Mouse (Mus musculus) urinary bladder, postnatal 25 days (tissue): Measurements from ENCODE around the gene Cx3cr1.
A peak's percentile ranks its signal among the peaks of the same experiment; 100 is the strongest.
"Not testable (repeated sequence)": the region's sequence is repeated elsewhere in the genome, so short reads cannot be mapped to it uniquely, and the experiment has no call there.

Experiments used
- DNase-seq: peaks from one replicate; pipeline ENCODE4 v3.0.0; 2022; ENCODE audit warnings: low spot score

Cx3cr1 gene

DNA sequence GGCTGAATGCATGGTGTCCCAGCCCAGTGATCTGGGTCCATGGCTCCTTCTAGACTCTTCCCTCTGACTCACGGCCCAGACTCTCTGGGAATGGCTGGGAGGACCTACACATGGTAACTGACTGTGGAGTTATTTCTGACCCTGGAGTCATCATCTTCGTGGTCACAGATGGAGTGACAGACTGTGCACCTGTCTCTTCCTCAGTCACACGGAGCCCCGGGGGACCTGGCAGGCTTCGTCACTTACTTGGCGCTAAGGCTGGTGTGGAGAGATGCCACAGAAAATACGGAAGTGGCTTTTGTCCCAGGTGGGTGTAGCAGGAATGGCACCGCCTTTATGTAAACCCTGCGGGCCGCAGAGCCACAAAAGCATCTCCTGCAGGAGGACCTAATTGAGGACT lies 45.5 kb downstream of the Cx3cr1 start:
- no peak for DNase-seq

- no peak for DNase-seq
Measured at GRCm38 (mm10) chr9:120023086-120023811, 46.4 kb downstream of the Cx3cr1 start, which contains the start of gene Xirp1. Gene Xirp1 (minus strand): TSS chr9:120023598.

DNA sequence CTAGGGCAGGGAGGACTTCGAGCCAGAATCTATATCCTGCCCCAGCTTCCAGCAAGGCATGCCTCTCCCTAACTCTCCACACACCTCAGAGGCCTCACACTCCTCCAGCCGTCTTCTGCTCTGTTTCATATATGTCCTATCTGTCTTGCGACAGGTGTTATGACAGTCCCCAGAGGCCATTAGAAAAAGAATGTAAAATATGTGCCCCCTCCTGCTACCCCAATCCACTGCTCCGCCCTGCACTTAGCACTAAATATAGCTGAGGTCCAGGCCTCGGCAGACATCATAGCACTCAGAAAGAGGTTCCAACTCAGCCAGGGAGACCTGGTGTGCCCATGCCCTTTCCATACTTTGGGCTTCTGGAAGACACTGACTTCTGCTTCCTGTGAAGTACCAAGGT lies 48.5 kb downstream of the Cx3cr1 start:
- no peak for DNase-seq

DNA sequence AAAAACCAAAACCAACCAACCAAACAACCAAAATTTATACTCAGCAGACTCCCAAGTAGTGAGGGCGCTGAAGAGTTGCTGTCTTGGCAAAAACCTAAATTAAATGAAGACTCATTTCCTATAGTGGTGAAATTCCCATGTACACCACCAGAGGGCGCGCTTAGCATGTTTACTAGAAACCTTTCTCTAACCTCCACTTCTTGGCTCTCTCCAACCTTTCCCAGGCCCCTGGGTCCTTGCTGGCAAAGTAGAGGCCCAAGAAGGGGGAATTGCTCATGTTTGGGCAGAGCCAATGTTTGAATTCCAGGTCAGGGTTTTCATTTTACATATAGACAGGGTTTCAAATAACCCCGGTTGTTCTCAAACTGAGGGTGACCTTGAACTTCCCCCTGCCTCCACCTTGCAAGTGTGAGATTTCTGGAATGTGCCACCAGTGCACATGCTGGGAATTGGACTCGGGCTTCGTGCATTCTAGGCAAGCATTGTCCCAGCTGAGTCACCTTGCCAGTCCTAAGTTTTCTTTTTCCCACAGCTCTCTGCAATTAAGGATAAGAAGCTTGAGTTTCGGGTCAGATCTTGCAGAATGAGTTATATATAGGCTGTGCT lies 49.3 kb downstream of the Cx3cr1 start:
- peak; percentile 75 for DNase-seq

GRCm38 (mm10) chr9:120016956-120017355 lies 52.7 kb downstream of the Cx3cr1 start:
- DNase-seq = no peak

GRCm38 (mm10) chr9:120014828-120015227 lies 54.9 kb downstream of the Cx3cr1 start:
- DNase-seq = no peak

GRCm38 (mm10) chr9:120013251-120013820 lies 56.3 kb downstream of the Cx3cr1 start:
- no peak for DNase-seq

- DNase-seq = no peak
Measured at GRCm38 (mm10) chr9:120012781-120013180, 56.9 kb downstream of the Cx3cr1 start.

DNA sequence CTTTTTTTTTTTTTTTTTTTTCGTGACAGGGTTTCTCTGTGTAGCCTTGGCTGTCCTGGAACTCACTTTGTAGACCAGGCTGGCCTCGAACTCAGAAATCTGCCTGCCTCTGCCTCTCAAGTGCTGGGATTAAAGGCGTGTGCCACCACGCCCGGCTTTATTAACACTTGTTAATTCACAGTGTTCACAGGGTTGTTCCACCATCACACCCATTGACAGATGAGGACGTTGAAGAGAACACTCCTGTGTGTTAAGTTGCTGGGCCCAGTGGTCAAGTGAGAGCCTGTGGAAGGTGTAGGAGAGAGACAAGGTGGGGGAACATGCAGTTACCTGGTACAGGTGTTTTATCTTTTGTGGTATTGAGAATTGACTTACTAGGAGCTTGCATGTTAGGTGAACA lies 57.5 kb downstream of the Cx3cr1 start:
- not testable (repeated sequence) for DNase-seq

DNA sequence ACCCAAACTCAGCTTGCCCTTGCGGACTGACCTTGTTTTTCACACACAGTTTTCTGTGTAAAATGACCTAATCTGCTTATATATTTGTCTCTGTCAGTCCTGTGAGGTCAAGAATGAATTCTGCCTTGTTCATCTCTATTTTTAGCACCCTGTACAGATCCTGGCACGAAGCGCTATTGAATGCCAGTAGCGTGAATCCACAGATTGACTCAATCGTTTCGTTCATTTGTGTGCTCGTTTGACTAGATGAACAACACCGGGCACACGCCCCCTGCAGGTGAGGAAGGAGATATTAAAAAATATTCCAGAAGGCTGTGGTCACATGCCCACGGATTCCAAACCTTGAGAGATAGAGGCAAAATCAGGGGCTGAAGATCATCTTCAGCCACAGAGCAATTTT lies 58.1 kb downstream of the Cx3cr1 start:
- DNase-seq = peak; percentile 71

- peak; percentile 100 for DNase-seq
Measured at GRCm38 (mm10) chr9:120010781-120011511, 58.7 kb downstream of the Cx3cr1 start.

- DNase-seq = no peak
Measured at GRCm38 (mm10) chr9:120009871-120010270, 59.8 kb downstream of the Cx3cr1 start.

- DNase-seq = no peak
Measured at GRCm38 (mm10) chr9:120009226-120009841, 60.3 kb downstream of the Cx3cr1 start.

DNA sequence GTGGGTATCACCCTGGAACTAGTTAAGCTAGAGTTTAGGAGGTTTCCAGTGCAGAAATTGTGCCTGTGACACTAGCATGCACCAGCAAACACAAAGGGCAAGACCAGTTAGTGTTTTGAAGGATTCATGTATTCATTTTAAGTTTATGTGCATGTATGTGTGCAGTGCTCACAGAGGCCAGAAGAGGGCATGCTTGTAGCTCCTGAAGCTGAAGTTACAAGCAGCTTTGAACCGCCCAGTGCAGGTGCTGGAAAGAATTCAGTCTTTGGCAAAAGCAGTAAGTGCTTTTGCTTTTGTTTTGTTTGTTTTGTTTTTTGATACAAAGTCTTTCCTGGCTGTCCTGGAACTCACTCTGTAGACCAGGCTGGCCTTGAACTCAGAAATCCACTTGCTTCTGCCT lies 61.8 kb downstream of the Cx3cr1 start:
- DNase-seq = no peak

DNA sequence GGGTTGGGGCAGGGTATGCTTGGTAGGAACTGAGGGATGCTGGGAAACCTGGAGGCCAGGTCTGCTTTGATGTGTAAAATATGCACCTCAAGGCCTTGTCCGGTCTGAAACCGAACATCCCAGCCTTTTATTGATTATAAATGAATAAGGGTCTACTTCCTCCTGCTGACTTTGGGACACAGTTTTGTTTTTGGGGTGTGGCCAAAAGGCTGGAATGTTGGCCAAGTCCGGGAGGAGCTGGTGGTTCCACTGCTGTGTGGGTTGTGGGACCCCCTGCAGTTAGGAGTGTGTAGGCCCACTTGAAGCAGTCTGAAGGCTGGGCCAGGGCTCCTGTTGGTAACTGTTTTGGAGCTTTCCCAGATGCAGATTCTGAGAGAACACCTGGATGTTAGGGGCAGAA lies 63.7 kb downstream of the Cx3cr1 start:
- DNase-seq = no peak

DNA sequence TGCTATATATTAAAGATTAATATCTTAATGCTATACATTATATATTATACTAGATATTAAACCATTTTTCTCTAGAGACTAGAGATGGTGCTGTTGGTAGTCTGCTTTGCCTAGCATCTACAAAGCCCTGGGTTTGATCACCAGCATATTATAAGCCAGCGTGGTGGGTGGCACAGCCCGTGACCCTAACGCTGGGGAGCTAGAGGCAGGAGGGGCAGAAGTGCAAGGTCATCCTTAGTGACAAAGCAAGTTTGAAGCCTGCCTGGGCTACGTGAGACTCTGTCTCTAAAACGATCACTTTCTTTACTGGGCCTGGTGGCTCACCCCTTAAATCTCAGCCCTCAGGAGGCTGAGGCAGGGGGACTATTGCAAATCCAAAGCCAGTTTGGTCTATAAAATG lies 66.8 kb downstream of the Cx3cr1 start:
- no peak for DNase-seq

- peak; percentile 78 for DNase-seq
Measured at GRCm38 (mm10) chr9:120001945-120002725, 67.5 kb downstream of the Cx3cr1 start.

DNA sequence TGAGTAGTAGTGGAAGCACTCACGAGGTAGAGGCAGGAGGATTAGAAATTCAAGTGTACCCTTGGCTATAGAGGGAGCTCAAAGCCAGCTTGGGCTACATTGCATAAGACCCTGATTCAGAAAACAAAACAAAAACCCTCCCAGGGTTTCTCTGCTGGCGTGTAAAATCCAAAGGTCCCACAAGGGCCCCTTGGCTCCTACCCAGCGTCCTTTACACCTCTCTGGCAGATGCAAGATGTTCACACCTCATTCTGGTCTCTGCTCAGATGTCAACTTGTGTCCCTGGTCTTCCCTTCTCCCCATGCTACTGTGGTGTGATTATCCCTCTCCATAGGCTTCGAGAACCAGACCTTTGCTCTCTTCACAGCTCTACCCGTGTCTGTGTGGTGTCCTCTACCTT lies 68.9 kb downstream of the Cx3cr1 start:
- DNase-seq = no peak

DNA sequence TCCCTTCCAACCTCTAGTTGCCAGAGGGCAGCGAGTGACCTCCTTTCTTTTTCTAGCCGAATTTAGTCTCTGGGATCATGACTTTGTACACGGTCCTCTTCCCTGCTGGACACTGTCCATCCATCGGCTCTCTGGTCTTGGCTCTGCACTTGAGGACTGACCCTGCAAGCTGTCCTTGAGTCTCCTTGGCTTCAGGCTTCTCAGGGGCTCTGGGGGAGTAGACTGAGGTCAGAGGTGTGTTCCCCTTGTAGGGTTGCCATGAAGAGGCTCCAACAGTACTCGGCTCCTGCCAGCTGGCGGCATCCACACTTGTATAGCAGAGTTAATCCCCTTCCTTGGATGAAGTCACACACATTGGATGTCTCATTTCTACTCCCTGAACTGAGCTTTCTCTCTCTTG lies 70.0 kb downstream of the Cx3cr1 start:
- DNase-seq = no peak

- DNase-seq = no peak
Measured at GRCm38 (mm10) chr9:119998776-119999175, 70.9 kb downstream of the Cx3cr1 start.

DNA sequence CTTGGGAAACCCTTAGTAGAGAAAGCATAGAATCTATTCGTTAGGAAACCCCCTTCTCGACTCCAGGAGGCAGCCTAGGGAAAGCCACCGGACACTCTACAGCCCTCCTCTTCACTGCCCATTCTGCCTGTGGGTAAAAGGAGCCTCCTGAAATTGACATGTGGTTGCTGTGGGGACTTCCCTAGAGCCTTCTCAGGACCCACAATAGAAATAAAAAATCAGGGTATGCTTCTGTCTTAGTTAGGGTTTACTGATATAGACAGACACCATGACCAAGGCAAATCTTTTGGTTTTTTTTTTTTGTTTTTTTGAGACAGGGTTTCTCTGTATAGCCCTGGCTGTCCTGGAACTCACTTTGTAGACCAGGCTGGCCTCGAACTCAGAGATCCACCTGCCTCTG lies 73.6 kb downstream of the Cx3cr1 start:
- DNase-seq = no peak

DNA sequence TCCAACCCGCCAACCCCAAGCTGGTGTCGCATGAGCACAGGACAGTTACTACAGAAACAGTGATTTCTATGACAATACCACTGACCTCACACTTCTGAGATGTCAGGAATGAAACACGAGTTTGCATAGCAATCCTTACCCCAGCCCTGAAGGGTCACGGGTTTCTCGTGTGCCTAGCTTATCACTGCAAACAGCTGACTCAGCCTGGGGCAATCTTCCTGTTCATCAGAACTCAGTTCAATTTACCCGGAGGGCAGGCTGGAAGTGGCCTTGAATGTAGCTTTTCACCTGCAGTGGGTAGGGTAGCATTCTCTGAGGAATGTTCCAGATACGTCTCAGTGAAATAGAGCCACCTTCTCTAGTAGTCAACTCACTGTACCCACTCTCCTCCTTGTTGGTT lies 75.5 kb downstream of the Cx3cr1 start:
- no peak for DNase-seq
